Mouse (Mus musculus) megakaryocyte, embryonic 14.5 days (primary cell): ENCODE measurements around the gene Gpr176.

Experiments
- FLI1 ChIP-seq: IDR thresholded peaks from 2 replicates; pipeline ENCODE4 v1.6.1; 2012; ENCODE audit warnings: low read length, inconsistent platforms, mixed read lengths
- GATA1 ChIP-seq: IDR thresholded peaks from 3 replicates; pipeline ENCODE4 v1.6.1; 2012; ENCODE audit warnings: mixed read lengths, low read length, inconsistent platforms, borderline replicate concordance

GRCm38 (mm10) chr2:118319176-118319575 lies 54.0 kb downstream of the Gpr176 start:
- TF ChIP-seq FLI1 (no peak), GATA1 (no peak)
